Mouse (Mus musculus) heart, adult 2 months (tissue): ENCODE data around the gene Map4. TPM values are rescaled to one million over a fixed set of nuclear protein-coding genes. Genes with fewer than 3 reads are reported as not detected.

Experiments used
- DNase-seq, 2 experiments: peaks; one replicate each; pipeline ENCODE4 v3.0.0; 2021
- H3K27ac ChIP-seq: fragments of 200-600 bp; 2 replicates; pipeline ENCODE4 v1.8.1; 2022
- H3K27me3 ChIP-seq: fragments of 200-500 bp; 2 replicates; pipeline ENCODE4 v1.6.1; 2012; ENCODE audit warnings: mild to moderate bottlenecking, low read length, inconsistent platforms, mixed read lengths; ENCODE audit not compliant: control insufficient read depth, insufficient read depth
- H3K36me3 ChIP-seq: fragments of 200-500 bp; 2 replicates; pipeline ENCODE4 v1.6.1; 2012; ENCODE audit warnings: low read length, inconsistent platforms; ENCODE audit not compliant: control insufficient read depth, insufficient read depth
- H3K4me1 ChIP-seq: fragments of 200-500 bp; 2 replicates; pipeline ENCODE4 v1.6.1; 2011; ENCODE audit warnings: low read length; ENCODE audit not compliant: control insufficient read depth, insufficient read depth
- H3K4me3 ChIP-seq: fragments of 200-600 bp; 2 replicates; pipeline ENCODE4 v1.8.1; 2022
- H3K79me2 ChIP-seq: fragments of 200-500 bp; replicated peaks from 2 replicates; pipeline ENCODE4 v1.6.1; 2012; ENCODE audit warnings: mild to moderate bottlenecking, inconsistent platforms, low read length, moderate library complexity, mixed read lengths; ENCODE audit not compliant: control insufficient read depth, insufficient read depth
- H3K9ac ChIP-seq: fragments of 200-500 bp; 2 replicates; pipeline ENCODE4 v1.6.1; 2012; ENCODE audit warnings: low read depth, mild to moderate bottlenecking, control low read depth, inconsistent platforms, low read length, mixed read lengths
- CTCF ChIP-seq: fragments of 200-600 bp; IDR thresholded peaks from 2 replicates; pipeline ENCODE4 v1.8.1; 2022; ENCODE audit warnings: antibody characterized with exemption, mild to moderate bottlenecking, moderate library complexity
- EP300 ChIP-seq: fragments of 200-500 bp; IDR thresholded peaks from 2 replicates; pipeline ENCODE4 v1.6.1; 2011; ENCODE audit warnings: low read depth, low read length, control low read depth; ENCODE audit not compliant: insufficient read depth
- POLR2A ChIP-seq: fragments of 200-500 bp; IDR thresholded peaks from 2 replicates; pipeline ENCODE4 v1.6.1; 2011; ENCODE audit warnings: mild to moderate bottlenecking, low read depth, low read length, control low read depth; ENCODE audit not compliant: insufficient read depth
- WGBS: fragments of 180-500 bp; shearing (Covaris S2); methylation state at CpG from one replicate; pipeline ENCODE4 v1.1.7; 2018; 5-methylcytosine and 5-hydroxymethylcytosine counted together
- intact Hi-C: fragments of 180-260 bp; cut with DNase I; formaldehyde crosslinking; loops from one replicate; pipeline ENCODE4 v1.15.1; 2025
- polyA plus RNA-seq: library from polyadenylated mRNA; depleted of rRNA; stranded (reverse); fragments of >200 nt; gene quantifications from 2 replicates; pipeline ENCODE4 v1.2.3, GENCODE M21; 2012
- total RNA-seq, 2 experiments: library from RNA; stranded (reverse); gene quantifications; 2 replicates each; pipeline ENCODE4 v1.2.3; 2021

The Map4 gene
- total and polyA plus RNA-seq, 3 experiments, result 183 to 331 (median 279) TPM

- Histone ChIP-seq H3K27me3 (no peaks in the 10 kb centered on the region), H3K79me2 (no peaks in the 10 kb centered on the region), H3K4me1 (peaks cover 27% of the 10 kb centered on the region), H3K9ac (no peak overlapping the region), H3K4me3 (no peak overlapping the region), H3K27ac (peak overlapping the region; percentile 60), H3K36me3 (no peaks in the 10 kb centered on the region; the same call in 1 of the 2 replicates)
- TF ChIP-seq EP300, result peak; percentile 99
- TF ChIP-seq CTCF, result peak; percentile 94
- TF ChIP-seq POLR2A, result no peak
- intact Hi-C loops, result loop anchor here (1.0 kb wide), 4 partner anchors 37 to 403 kb away; partner anchors contain the start of gene Map4
- DNase-seq, result peak; percentile 69 to 81
- 19% methylated on average over 6 of the region's 6 CpGs for WGBS
These were observed 36.7 kb upstream of the Map4 start for GRCm38 (mm10) chr9:109894413-109895090.

- intact Hi-C loops, result no loop called here
- H3K4me3 ChIP-seq, result no peak overlapping the region
- peak in 1 of 2 experiments; percentile 61 for DNase-seq
- peak; percentile 52; the same call in 1 of the 2 replicates for TF ChIP-seq EP300
- TF ChIP-seq CTCF, result no peak
- no peak for TF ChIP-seq POLR2A
- H3K79me2 ChIP-seq, result no peaks in the 10 kb centered on the region
- peak overlapping the region; percentile 60 for H3K27ac ChIP-seq
- no peak overlapping the region for H3K9ac ChIP-seq
- peaks cover 31% of the 10 kb centered on the region for H3K4me1 ChIP-seq
- H3K27me3 ChIP-seq, result no peaks in the 10 kb centered on the region
- 53% methylated on average over 6 of the region's 6 CpGs for WGBS
- H3K36me3 ChIP-seq, result no peaks in the 10 kb centered on the region; the same call in 1 of the 2 replicates
These were observed 35.7 kb upstream of the Map4 start for GRCm38 (mm10) chr9:109895593-109895992.

GRCm38 (mm10) chr9:109896253-109897150 lies 34.8 kb upstream of the Map4 start:
- 50% methylated on average over 8 of the region's 8 CpGs for WGBS
- H3K79me2 ChIP-seq, result no peaks in the 10 kb centered on the region
- H3K4me1 ChIP-seq, result peaks cover 31% of the 10 kb centered on the region
- H3K9ac ChIP-seq, result no peak overlapping the region
- H3K27me3 ChIP-seq, result no peaks in the 10 kb centered on the region
- intact Hi-C loops, result no loop called here
- 0 out of 2 replicates have a peak, but pooled peaks have one; percentile 16 for TF ChIP-seq EP300
- TF ChIP-seq POLR2A, result no peak
- no peaks in the 10 kb centered on the region; the same call in 1 of the 2 replicates for H3K36me3 ChIP-seq
- no peak overlapping the region for H3K4me3 ChIP-seq
- peak overlapping the region; percentile 64 for H3K27ac ChIP-seq
- peak in 1 of 2 experiments; percentile 40 for DNase-seq

GRCm38 (mm10) chr9:109898027-109898426 lies 33.2 kb upstream of the Map4 start:
- no peak overlapping the region for H3K4me3 ChIP-seq
- WGBS, result 37% methylated on average over 2 of the region's 2 CpGs
- intact Hi-C loops, result no loop called here
- peak; percentile 54 to 65 for DNase-seq
- no peaks in the 10 kb centered on the region; the same call in 1 of the 2 replicates for H3K36me3 ChIP-seq
- TF ChIP-seq EP300, result peak; percentile 82
- no peak for TF ChIP-seq CTCF
- TF ChIP-seq POLR2A, result peak; percentile 33; the same call in 1 of the 2 replicates
- no peaks in the 10 kb centered on the region for H3K27me3 ChIP-seq
- peak overlapping the region; percentile 46; the same call in 1 of the 2 replicates for H3K27ac ChIP-seq
- no peaks in the 10 kb centered on the region for H3K79me2 ChIP-seq
- no peak overlapping the region for H3K9ac ChIP-seq
- peaks cover 29% of the 10 kb centered on the region for H3K4me1 ChIP-seq

- Histone ChIP-seq H3K27ac (peak overlapping the region; percentile 47; the same call in 1 of the 2 replicates), H3K4me3 (no peak overlapping the region), H3K4me1 (peaks cover 29% of the 10 kb centered on the region), H3K27me3 (no peaks in the 10 kb centered on the region), H3K9ac (no peak overlapping the region), H3K36me3 (no peaks in the 10 kb centered on the region; the same call in 1 of the 2 replicates), H3K79me2 (no peaks in the 10 kb centered on the region)
- intact Hi-C loops, result no loop called here
- DNase-seq, result no peak
- TF ChIP-seq POLR2A (no peak), CTCF (no peak), EP300 (no peak)
- WGBS, result 48% methylated on average over 9 of the region's 15 CpGs
These were observed 31.9 kb upstream of the Map4 start for GRCm38 (mm10) chr9:109899361-109899760.
